Mouse (Mus musculus): ENCODE measurements at regions not wholly inside any gene's neighbourhood (a gene's known extent, or its start where the extent isn't known, plus 50 kb on each side); places are given as distances from the start of the nearest gene placed in this dataset.

DNA sequence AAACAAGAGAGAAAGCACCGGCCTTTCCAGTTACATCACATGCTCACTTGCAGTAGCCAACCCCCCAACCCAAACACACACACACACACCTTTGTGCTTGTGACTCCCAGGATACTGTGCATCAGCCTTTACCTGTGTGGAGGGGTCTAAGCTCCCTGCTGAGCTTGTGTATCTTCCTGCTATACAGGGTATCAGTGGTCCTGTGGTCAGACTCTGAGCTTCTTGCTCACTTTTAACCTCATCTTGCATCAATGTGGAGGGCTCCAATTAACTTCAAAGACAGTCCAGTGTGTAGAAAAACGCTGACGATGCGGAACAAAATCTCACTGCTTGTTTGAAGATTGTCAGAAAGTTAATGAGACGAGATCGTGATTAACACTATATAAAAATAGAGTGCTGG lies 71.4 kb upstream of the Gypa start:
- DNase-seq (ENCODE audit: low spot score in 2 of 2), result no peak

DNA sequence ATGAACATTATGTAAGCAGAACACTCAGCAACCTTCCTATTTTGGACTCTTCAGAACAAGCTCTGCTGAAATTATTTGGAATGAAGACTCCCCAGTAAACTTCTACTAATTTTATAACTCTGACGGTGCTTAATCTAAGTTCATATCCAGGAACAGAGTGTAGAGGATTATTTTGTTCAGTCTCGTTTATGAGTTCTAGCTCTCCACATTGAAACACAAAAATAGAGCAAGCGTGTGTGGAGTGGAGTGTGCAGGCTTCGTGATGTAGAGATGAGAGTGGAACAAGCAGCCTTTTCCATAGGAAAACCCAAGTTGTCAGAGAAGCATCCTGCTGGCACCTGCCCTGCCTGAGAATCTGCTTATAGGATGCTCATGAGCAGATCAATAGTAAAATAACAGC lies 77.5 kb upstream of the Gypa start:
- DNase-seq (ENCODE audit: low spot score in 2 of 2), result no peak

DNA sequence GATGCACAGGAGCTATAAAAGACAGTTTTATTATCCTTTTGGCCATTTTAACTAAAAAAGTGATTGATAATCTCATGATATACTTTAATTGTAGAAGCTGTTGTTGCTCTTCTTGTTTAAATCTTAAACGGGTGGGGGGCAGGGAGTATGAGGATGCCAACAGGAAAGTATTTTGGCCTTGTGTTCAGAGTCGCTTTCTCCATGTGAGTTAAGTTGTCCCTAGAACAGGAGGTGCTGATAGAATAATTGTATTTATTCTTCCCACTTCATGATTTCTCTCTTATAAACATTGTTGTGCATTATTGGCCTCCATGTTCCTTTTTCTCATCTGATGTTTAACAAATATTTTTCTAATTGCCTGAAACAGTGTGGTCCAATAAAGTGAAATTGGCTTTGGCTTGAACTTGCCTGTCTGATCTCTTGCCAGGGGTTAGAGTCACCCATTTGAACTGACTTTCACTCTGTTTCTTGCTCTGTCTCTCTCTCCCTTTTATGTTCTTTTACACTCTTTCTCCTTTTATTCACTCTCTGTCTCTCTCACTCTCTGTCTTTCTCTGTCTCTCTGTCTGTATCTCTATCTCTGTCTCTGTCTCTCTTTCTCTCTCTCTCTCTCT lies 93.9 kb upstream of the Gypa start:
- no peak for DNase-seq (ENCODE audit: low spot score in 2 of 2)

DNA sequence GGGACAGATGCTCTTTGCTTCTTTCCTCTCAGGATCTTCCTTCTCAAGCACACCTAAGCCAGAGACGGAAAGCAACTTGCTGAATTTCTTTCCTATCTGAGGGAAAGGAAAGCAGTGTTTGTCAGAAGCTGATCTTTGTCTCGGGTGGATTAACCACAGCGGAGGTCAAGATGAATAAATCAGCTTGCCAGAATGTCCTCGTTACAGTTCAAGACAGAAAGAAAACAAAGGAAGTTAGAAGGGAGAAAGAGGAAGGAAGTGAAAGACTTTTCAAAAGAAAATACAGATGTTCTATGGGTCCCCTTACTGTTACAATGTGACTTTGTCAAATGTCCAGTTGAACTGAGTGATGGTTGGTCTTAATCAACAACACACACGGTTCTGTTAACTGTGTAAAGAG lies 98.6 kb upstream of the Gypa start:
- no peak for DNase-seq (ENCODE audit: low spot score in 2 of 2)

DNA sequence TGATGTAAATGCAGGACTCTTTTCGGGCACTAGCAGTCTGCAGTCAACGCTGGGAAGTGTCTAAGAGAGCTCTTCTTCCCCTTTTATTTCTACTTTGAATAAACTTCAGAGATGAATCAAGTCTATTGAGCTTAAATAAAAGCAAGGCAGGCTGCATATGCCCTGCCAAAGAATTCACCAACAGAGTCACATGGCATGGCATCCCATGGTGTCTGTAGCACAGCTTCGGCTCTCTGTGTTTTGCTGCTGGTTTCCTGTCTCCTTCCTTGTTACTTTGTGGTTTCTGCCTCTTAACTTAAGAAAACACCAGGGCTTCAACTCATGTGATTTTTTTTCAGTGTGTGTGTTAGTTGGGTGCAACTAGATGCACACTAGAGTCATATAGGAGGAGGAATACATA lies 100.5 kb upstream of the Gypa start:
- DNase-seq (ENCODE audit: low spot score in 2 of 2), result no peak

- DNase-seq (ENCODE audit: low spot score in 2 of 2), result no peak
Measured at GRCm38 (mm10) chr8:80369221-80369620, 124.4 kb upstream of the Gypa start.

DNA sequence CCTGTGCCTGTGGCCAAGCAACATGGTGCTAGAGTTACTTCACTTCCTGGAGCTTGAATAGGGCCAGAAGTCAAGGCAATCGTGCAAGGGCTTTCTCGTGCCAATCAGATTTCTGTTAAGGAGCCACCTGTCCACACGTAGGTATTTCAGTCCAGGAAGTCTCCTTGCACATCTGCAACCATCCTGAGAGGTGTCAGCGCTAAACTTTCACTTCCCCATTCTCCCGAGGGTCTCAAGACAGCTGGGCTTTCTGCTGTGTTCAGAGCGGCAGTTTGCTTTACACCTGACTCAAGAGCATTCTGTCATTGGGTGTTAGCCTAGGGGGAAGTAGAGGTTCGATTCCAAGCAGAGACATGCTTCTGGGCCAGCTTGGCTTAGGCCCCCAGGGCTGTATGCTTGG lies 129.5 kb upstream of the Gypa start:
- DNase-seq (ENCODE audit: low spot score in 2 of 2), result no peak

- DNase-seq (ENCODE audit: low spot score in 2 of 2), result no peak
Measured at GRCm38 (mm10) chr8:80343299-80343698, 150.3 kb upstream of the Gypa start.

DNA sequence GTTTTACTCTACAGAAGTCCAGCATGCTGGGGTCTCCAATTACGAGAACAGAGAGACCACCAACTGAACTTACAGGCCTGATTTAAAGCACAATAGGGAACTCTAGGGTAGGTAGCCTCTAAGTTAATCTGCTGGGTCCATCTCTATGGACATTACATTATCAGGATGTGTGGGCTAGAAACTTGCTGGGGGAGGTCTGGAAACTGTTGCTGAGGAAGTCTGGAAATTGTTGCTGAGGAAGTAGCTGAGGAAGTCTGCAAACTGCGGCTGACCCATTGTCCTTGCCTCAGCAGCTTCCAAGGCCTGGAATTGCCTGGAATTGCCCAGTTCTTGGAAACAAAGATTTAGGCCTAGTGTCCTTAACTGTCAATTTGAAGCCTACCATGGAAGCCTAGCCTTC lies 155.7 kb upstream of the Gypa start:
- no peak for DNase-seq (ENCODE audit: low spot score in 2 of 2)

- DNase-seq (ENCODE audit: low spot score in 2 of 2), result no peak
Measured at GRCm38 (mm10) chr8:80328676-80329075, 164.9 kb upstream of the Gypa start.

DNA sequence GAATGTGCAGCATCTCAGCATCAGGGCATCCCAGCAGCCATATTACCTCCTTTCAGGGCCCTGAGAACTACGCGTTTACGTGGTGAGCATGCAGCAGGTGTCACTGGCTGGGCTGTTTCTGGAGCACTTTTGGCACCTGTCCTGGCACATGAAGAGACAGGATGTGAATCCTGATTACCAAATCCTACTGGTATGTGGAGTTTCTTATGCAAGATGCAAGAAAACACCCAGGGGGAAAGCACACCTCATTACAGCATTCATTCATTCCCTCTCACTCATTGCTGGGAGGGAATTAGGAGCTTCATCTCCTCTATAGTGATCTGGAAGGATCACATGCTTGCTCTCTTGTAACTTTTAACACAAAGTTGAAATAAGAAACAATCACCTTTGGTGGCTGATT lies 167.7 kb upstream of the Gypa start:
- no peak for DNase-seq (ENCODE audit: low spot score in 2 of 2)

DNA sequence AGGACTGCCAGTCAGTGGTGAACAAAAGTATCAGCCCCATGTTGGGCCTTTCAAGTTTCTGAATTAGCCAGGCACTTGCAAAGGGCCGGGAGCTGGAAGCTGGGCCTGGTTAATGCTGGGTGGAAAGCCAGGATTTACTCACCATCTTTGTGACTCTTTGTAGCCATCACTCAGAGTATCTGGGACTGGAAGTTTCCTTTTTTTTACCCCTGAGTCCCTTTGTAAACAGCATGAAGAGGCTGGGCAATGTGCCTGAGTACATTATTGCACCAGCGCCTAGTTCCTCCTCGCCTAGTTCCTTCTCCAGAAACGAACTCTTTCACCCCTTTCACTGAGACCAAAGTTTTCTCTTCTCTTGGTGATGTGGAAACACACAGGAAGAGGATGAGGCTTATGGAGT lies 168.4 kb upstream of the Gypa start:
- DNase-seq (ENCODE audit: low spot score in 2 of 2), result no peak

DNA sequence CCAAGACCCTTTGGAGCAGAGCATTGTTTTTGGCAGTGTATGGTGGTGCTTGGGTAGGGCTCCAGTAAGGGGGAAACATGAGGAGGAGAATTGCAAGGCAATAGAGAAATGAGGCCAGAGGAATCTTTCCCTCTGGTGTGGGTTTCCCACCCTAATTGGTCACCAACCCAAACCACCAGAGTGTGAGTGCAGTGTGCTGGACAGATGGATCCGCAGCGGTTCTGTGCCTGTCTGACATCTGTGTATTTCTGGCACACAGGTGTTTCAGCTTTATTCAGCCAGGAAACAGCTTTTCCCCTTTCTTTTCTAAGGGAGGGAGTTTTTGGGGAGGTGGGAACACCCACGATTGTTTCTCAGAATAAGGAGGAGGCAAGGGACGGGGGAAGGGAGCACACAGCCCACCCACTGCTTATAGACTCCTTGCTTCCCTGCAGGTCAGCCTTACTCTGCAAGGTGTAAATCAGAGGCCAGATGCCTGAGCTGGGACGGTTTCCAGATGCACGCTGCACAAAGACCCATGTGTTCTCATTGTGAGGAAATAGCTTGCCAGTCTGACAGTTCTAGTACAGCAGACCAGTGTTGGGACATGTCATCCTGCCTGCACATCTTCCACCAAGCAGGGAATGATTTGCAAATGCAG lies 175.2 kb upstream of the Gypa start:
- DNase-seq (ENCODE audit: low spot score in 2 of 2), result no peak

- DNase-seq (ENCODE audit: low spot score in 2 of 2), result peak; percentile 34 to 41
Measured at GRCm38 (mm10) chr8:80315371-80315770, 178.2 kb upstream of the Gypa start.

DNA sequence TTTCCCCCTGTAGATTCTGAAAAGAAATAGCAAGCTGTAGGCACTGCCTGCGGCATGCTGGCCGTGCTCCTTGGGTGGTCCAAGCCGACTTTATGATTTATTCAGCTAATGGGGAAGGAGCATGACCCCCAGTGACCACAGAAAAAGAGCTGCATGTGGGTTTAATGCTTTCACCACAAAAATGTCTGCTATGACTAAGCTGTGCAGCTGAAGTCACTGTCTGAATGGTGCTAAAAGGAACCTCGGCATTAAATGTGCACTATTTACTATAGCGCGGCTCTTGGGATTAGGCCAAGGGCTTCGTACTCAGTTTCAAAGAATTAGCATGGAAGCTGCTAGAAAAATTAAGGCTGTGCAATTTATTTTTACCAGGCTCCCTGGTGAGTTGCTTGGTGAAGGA lies 178.8 kb upstream of the Gypa start:
- no peak for DNase-seq (ENCODE audit: low spot score in 2 of 2)

DNA sequence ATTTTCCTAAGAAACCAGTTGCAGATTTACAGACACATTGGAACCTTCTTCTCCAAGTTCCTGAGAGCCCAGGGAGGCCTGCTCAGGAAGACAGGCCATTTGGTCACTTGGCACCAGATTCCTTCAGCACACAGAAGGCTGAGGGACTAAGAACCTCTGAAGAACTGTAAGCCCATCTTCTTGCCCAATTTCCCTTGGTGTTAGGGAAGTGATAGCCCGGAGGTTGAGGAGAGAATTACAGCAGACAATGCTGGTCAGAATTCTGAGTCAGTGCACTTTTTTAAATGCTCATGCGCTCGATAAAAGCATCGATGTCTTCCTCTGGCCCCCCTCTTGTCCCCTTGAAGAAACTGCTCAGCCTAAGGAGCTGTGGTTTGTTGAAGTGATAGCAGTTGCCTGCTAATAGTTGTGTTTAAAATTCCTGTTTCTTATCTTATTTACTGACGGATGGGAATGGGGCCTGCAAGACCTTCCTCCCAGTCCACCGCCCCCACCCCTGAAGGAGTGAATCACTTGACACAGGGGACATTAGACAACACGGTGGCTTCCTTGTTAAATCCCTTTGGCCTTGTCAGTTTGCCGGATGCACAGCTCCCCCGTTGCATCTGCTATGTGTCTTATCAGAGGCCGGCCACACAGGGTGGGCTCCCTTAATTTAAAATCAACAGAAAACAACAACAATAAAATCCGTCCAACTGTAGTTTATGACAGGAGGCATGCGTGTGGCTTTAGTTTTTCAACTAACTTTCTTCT lies 179.5 kb upstream of the Gypa start:
- DNase-seq (ENCODE audit: low spot score in 2 of 2), result no peak

DNA sequence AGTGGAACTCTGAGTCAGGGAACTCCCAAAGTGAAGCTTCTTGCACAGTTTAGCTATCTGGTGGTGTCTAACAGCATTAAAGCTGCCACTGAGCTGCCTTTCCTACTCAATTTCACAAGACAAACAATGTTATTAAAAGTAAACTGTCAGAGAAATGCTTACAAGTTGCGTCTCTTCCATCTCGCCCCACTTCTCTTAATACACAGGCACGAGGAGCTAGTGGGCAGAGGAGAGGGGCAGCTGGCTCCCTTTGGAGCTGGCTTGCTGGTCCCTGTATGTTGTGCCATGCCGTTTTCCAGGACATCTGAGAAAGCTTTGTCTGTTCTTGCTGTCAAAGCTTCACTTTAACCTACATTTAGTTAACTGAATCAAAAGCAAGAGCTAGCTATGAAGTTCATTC lies 185.8 kb upstream of the Gypa start:
- no peak for DNase-seq (ENCODE audit: low spot score in 2 of 2)

GRCm38 (mm10) chr8:80298596-80298995 lies 195.0 kb upstream of the Gypa start:
- no peak for DNase-seq (ENCODE audit: low spot score in 2 of 2)

DNA sequence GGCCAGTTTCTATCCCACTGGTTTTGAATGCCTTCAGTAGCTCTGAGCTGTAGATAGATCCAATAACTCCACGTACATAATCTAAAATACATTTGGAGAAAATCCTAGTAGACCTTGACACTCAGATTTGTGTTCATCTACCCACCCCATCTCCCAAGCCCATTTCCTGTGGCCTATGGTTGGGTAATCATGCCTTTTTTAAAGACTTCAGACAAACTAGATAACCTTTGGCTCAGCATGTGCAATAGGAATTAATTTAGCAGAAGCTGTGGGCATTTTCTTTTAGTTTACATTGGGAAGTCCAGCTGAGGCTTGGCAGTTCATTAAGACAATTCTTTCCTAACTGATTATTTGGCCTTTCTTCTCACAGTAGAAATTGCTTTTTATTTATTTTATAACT lies 203.3 kb upstream of the Gypa start:
- no peak for DNase-seq (ENCODE audit: low spot score in 2 of 2)

- DNase-seq (ENCODE audit: low spot score in 2 of 2), result no peak
Measured at GRCm38 (mm10) chr8:80289282-80289681, 204.3 kb upstream of the Gypa start.

GRCm38 (mm10) chr8:80268910-80269460 lies 211.2 kb upstream of the Hhip start:
- no peak for DNase-seq (ENCODE audit: low spot score in 2 of 2)

- no peak for DNase-seq (ENCODE audit: low spot score in 2 of 2)
Measured at GRCm38 (mm10) chr8:80264915-80265314, 207.1 kb upstream of the Hhip start.

- DNase-seq (ENCODE audit: low spot score in 2 of 2), result no peak
Measured at GRCm38 (mm10) chr8:80263468-80263945, 205.7 kb upstream of the Hhip start.
